Mouse (Mus musculus): ENCODE results near the gene Abcd4. TPM values are rescaled to one million over a fixed set of nuclear protein-coding genes. Genes with fewer than 3 reads are reported as not detected.

Abcd4 gene
- polyA plus RNA-seq (2014; fragmentation: Nextera tagmentation; extraction: Ambion mirVana) = 6.4 and 7.9 TPM in 2 replicates

DNA sequence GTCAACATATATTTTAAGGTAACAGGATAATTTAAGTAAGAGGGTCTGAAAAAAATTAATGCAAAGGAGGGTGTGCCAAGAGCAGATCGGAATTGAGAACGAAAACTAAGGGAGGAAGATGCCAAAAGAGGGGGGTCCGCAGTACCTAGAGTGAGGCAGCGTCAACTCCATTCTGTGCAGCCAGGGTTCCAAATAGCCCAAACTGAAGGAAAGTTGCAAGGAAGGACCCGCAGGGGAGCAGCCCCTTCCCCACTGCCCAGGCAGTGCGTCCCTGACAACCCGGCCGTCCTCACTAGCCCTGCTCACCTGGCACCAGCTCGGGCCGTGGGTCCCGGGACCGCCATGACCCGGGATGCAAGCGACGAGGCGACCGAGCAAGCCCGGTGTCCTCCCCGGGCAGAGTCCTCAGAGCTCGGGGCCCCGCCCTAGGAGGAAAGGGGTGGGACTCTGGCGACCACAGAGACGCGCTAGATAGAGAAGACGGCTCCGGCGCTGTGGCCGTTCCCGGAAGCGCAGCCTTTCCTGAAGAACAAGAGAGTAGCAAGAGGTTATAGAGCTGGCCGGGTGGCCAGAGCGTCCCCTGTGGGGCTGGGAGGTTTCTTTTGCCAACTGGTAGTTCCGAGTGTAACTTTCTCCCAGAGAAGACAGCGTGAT lies at the start of gene Abcd4:
Abcd4 (minus strand) TSS at position 437 of the 654 bp plus-strand sequence.
- H3K9me3 ChIP-seq (ENCODE audit: control insufficient read depth, low read length) = no peaks in the 10 kb centered on the region
- no peaks in the 10 kb centered on the region; the same call in 1 of the 2 replicates for H3K4me1 ChIP-seq (replicated peaks; ENCODE audit: control insufficient read depth, insufficient read depth, low read length)
- under 1% methylated on average over 34 of the region's 34 CpGs for WGBS
- H3K27me3 ChIP-seq (ENCODE audit: control insufficient read depth, insufficient read depth, low read length) = no peaks in the 10 kb centered on the region
- DNase-seq (ENCODE audit: low spot score) (peak; percentile 92), ATAC-seq (ENCODE audit: low FRiP score) (peak; percentile 96)
- peak within 1 kb of the TSS; percentile 42 for H3K4me2 ChIP-seq (replicated peaks; ENCODE audit: low read depth, low read length)
- H3K36me3 ChIP-seq (ENCODE audit: control insufficient read depth, insufficient read depth, low read length) = no peaks in the 10 kb centered on the region
- H3K4me3 ChIP-seq (ENCODE audit: low read depth, low read length) = peak within 1 kb of the TSS; percentile 63
- no peak within 1 kb of the TSS for H3K27ac ChIP-seq (ENCODE audit: low read depth, low read length)
- peak within 1 kb of the TSS; percentile 74 for H3K9ac ChIP-seq (ENCODE audit: low read depth, low read length)

DNA sequence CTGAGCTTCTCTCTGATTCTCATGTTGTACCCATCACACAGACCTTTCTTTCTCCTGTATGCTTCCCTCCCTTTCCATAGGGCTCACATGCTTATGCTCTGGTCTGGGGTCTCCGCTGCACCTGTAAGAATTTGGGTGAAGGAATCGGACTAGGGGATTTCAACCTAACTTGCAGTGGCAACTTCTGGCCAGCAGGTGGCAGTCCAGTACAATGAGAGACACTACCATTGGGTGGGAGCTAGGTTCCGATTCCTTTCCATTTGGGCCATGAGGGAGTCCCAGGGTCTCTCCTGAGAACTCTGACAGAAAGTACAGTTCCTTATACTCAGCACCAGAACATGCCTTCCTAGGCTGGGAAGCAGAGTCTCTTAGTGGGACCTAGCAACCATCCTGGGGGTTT lies 36.7 kb upstream of the Abcd4 start:
- ATAC-seq (ENCODE audit: low FRiP score) (no peak), DNase-seq (ENCODE audit: low spot score) (peak; percentile 83)
- Histone ChIP-seq H3K4me2 (replicated peaks; ENCODE audit: low read depth, low read length) (no peak overlapping the region), H3K4me3 (ENCODE audit: low read depth, low read length) (no peak overlapping the region), H3K4me1 (replicated peaks; ENCODE audit: control insufficient read depth, insufficient read depth, low read length) (no peaks in the 10 kb centered on the region; the same call in 1 of the 2 replicates), H3K9me3 (ENCODE audit: control insufficient read depth, low read length) (no peaks in the 10 kb centered on the region), H3K27ac (ENCODE audit: low read depth, low read length) (no peak overlapping the region), H3K27me3 (ENCODE audit: control insufficient read depth, insufficient read depth, low read length) (no peaks in the 10 kb centered on the region; the same call in 1 of the 2 replicates), H3K36me3 (ENCODE audit: control insufficient read depth, insufficient read depth, low read length) (no peaks in the 10 kb centered on the region), H3K9ac (ENCODE audit: low read depth, low read length) (no peak overlapping the region)
- WGBS = 22% methylated on average over 3 of the region's 3 CpGs

DNA sequence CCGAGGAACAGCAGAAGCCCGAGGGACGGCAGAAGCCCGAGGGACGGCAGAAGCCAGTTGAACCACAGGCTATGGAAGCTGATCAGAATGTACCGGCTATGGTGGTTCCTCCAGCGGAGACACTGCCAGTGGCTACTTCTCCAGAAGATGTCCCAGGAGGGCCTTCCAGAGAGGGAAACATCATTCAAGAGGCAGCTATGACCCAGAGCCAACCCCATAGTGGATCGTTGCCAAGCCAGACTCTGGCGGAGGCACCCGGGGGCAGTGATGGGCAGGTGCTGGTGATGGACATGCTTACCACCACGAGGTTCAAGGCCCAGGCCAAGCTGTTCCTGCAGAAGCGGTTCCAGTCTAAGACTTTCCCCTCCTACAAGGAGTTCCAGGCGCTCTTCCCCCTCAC lies 33.0 kb upstream of the Abcd4 start:
- Histone ChIP-seq H3K36me3 (ENCODE audit: control insufficient read depth, insufficient read depth, low read length) (no peaks in the 10 kb centered on the region), H3K27me3 (ENCODE audit: control insufficient read depth, insufficient read depth, low read length) (no peaks in the 10 kb centered on the region), H3K4me3 (ENCODE audit: low read depth, low read length) (no peak overlapping the region), H3K4me1 (replicated peaks; ENCODE audit: control insufficient read depth, insufficient read depth, low read length) (no peaks in the 10 kb centered on the region; the same call in 1 of the 2 replicates), H3K27ac (ENCODE audit: low read depth, low read length) (no peak overlapping the region), H3K9ac (ENCODE audit: low read depth, low read length) (no peak overlapping the region), H3K4me2 (replicated peaks; ENCODE audit: low read depth, low read length) (no peak overlapping the region), H3K9me3 (ENCODE audit: control insufficient read depth, low read length) (no peaks in the 10 kb centered on the region)
- ATAC-seq (ENCODE audit: low FRiP score) (no peak), DNase-seq (ENCODE audit: low spot score) (no peak)
- 83% methylated on average over 13 of the region's 13 CpGs for WGBS

- H3K4me3 ChIP-seq (ENCODE audit: low read depth, low read length) = no peak within 1 kb of the TSS
- no peak for DNase-seq (ENCODE audit: low spot score)
- WGBS = 4% methylated on average over 9 of the region's 9 CpGs
- no peak within 1 kb of the TSS for H3K9ac ChIP-seq (ENCODE audit: low read depth, low read length)
- H3K36me3 ChIP-seq (ENCODE audit: control insufficient read depth, insufficient read depth, low read length) = no peaks in the 10 kb centered on the region
- H3K27ac ChIP-seq (ENCODE audit: low read depth, low read length) = no peak within 1 kb of the TSS
- peaks cover 36% of the 10 kb centered on the region for H3K27me3 ChIP-seq (ENCODE audit: control insufficient read depth, insufficient read depth, low read length)
- no peak for ATAC-seq (ENCODE audit: low FRiP score)
- H3K4me2 ChIP-seq (replicated peaks; ENCODE audit: low read depth, low read length) = no peak within 1 kb of the TSS
- H3K9me3 ChIP-seq (ENCODE audit: control insufficient read depth, low read length) = no peaks in the 10 kb centered on the region
- H3K4me1 ChIP-seq (replicated peaks; ENCODE audit: control insufficient read depth, insufficient read depth, low read length) = no peaks in the 10 kb centered on the region
Measured at GRCm38 (mm10) chr12:84640654-84641053, 23.4 kb upstream of the Abcd4 start, which contains the start of gene Vrtn. Gene Vrtn (plus strand): TSS chr12:84641019.

DNA sequence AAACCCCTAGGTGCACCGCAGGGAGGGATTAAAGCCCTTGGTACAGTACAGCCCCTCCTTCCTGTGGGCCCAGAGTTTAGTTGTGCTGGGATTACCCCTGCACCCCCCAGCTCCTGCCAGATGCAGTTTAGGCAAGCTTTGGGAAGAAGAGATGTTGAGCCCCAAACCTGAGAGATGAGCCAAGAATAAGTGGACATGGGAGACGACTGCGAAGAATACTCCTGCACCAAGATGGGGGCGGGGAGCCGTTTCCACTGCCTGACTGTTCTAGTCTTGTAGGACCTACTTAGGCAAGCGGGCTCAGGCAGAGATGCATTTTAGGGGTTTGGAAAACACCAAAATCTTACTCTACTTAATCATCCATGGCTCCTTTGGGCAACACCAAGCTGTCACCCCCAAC lies 23.0 kb upstream of the Abcd4 start:
- Histone ChIP-seq H3K4me3 (ENCODE audit: low read depth, low read length) (no peak overlapping the region), H3K4me2 (replicated peaks; ENCODE audit: low read depth, low read length) (no peak overlapping the region), H3K4me1 (replicated peaks; ENCODE audit: control insufficient read depth, insufficient read depth, low read length) (no peaks in the 10 kb centered on the region), H3K27me3 (ENCODE audit: control insufficient read depth, insufficient read depth, low read length) (peaks cover 36% of the 10 kb centered on the region), H3K9ac (ENCODE audit: low read depth, low read length) (no peak overlapping the region), H3K9me3 (ENCODE audit: control insufficient read depth, low read length) (no peaks in the 10 kb centered on the region), H3K27ac (ENCODE audit: low read depth, low read length) (no peak overlapping the region), H3K36me3 (ENCODE audit: control insufficient read depth, insufficient read depth, low read length) (no peaks in the 10 kb centered on the region)
- WGBS = 10% methylated on average over 6 of the region's 6 CpGs
- no peak for ATAC-seq (ENCODE audit: low FRiP score)
- DNase-seq (ENCODE audit: low spot score) = no peak

GRCm38 (mm10) chr12:84631867-84632266 lies 14.7 kb upstream of the Abcd4 start:
- Histone ChIP-seq H3K36me3 (ENCODE audit: control insufficient read depth, insufficient read depth, low read length) (no peaks in the 10 kb centered on the region), H3K4me1 (replicated peaks; ENCODE audit: control insufficient read depth, insufficient read depth, low read length) (no peaks in the 10 kb centered on the region), H3K4me3 (ENCODE audit: low read depth, low read length) (no peak overlapping the region), H3K9me3 (ENCODE audit: control insufficient read depth, low read length) (no peaks in the 10 kb centered on the region), H3K27ac (ENCODE audit: low read depth, low read length) (no peak overlapping the region), H3K27me3 (ENCODE audit: control insufficient read depth, insufficient read depth, low read length) (no peaks in the 10 kb centered on the region), H3K4me2 (replicated peaks; ENCODE audit: low read depth, low read length) (no peak overlapping the region), H3K9ac (ENCODE audit: low read depth, low read length) (no peak overlapping the region)
- DNase-seq (ENCODE audit: low spot score) (no peak), ATAC-seq (ENCODE audit: low FRiP score) (no peak)
- 76% methylated on average over 3 of the region's 3 CpGs for WGBS

GRCm38 (mm10) chr12:84625116-84625515 lies 7.9 kb upstream of the Abcd4 start:
- no peak overlapping the region; the same call in 1 of the 2 replicates for H3K9ac ChIP-seq (ENCODE audit: low read depth, low read length)
- H3K4me2 ChIP-seq (replicated peaks; ENCODE audit: low read depth, low read length) = peak overlapping the region; percentile 12; the same call in 1 of the 2 replicates
- H3K27me3 ChIP-seq (ENCODE audit: control insufficient read depth, insufficient read depth, low read length) = peaks cover 5% of the 10 kb centered on the region; the same call in 1 of the 2 replicates
- H3K4me3 ChIP-seq (ENCODE audit: low read depth, low read length) = no peak overlapping the region
- H3K36me3 ChIP-seq (ENCODE audit: control insufficient read depth, insufficient read depth, low read length) = no peaks in the 10 kb centered on the region
- 2% methylated on average over 9 of the region's 9 CpGs for WGBS
- no peak for ATAC-seq (ENCODE audit: low FRiP score)
- no peak overlapping the region for H3K27ac ChIP-seq (ENCODE audit: low read depth, low read length)
- H3K4me1 ChIP-seq (replicated peaks; ENCODE audit: control insufficient read depth, insufficient read depth, low read length) = no peaks in the 10 kb centered on the region; the same call in 1 of the 2 replicates
- no peaks in the 10 kb centered on the region for H3K9me3 ChIP-seq (ENCODE audit: control insufficient read depth, low read length)
- DNase-seq (ENCODE audit: low spot score) = peak; percentile 39

DNA sequence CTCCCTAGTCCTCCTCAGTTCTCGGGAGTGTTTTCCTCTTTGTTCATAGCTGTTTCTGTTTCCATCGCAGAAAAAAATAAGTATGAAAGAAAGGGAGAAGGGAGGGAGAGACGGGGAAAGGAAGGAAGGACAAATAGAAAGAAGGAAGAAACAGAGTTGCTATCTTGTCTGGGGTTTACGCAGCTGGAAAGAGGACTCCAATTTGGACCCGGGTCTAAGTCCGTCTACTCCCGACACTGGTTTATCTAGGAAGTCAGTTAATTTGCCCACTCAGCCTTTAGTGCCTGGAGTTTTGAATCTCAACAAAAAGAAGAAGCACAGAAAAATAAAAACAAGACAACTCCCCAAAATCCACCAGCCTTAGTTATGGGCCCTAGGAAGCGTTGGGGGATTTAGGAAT lies 7.4 kb upstream of the Abcd4 start:
- Histone ChIP-seq H3K27me3 (ENCODE audit: control insufficient read depth, insufficient read depth, low read length) (peaks cover 5% of the 10 kb centered on the region; the same call in 1 of the 2 replicates), H3K4me3 (ENCODE audit: low read depth, low read length) (no peak overlapping the region), H3K9me3 (ENCODE audit: control insufficient read depth, low read length) (no peaks in the 10 kb centered on the region), H3K36me3 (ENCODE audit: control insufficient read depth, insufficient read depth, low read length) (no peaks in the 10 kb centered on the region), H3K4me2 (replicated peaks; ENCODE audit: low read depth, low read length) (no peak overlapping the region), H3K27ac (ENCODE audit: low read depth, low read length) (no peak overlapping the region), H3K9ac (ENCODE audit: low read depth, low read length) (no peak overlapping the region), H3K4me1 (replicated peaks; ENCODE audit: control insufficient read depth, insufficient read depth, low read length) (no peaks in the 10 kb centered on the region; the same call in 1 of the 2 replicates)
- DNase-seq (ENCODE audit: low spot score) = no peak
- no peak for ATAC-seq (ENCODE audit: low FRiP score)
- 25% methylated on average over 8 of the region's 8 CpGs for WGBS

DNA sequence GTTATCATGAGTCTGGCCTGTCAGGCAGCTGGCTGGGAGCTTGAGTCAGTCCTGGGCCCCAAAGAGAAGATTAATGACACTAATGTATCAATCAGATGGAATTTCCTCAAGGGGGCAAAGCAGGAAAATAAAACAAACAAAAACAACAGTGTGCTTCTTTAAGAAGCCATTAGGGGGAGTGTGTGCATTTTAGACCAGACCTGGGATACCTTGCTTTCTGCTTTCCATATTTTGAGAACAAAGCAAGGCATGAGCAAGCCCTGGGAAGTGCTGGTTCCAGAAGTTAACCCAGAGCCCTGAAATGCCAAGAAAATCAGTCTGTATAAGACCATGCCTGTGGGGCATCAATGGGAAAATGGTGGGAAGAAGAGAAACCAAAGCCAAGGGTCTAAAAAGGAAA lies 3.8 kb upstream of the Abcd4 start:
- DNase-seq (ENCODE audit: low spot score) = peak; percentile 28
- H3K27me3 ChIP-seq (ENCODE audit: control insufficient read depth, insufficient read depth, low read length) = peaks cover 5% of the 10 kb centered on the region; the same call in 1 of the 2 replicates
- H3K4me2 ChIP-seq (replicated peaks; ENCODE audit: low read depth, low read length) = no peak overlapping the region
- ATAC-seq (ENCODE audit: low FRiP score) = no peak
- no peak overlapping the region for H3K9ac ChIP-seq (ENCODE audit: low read depth, low read length)
- no peaks in the 10 kb centered on the region for H3K9me3 ChIP-seq (ENCODE audit: control insufficient read depth, low read length)
- no peak overlapping the region for H3K4me3 ChIP-seq (ENCODE audit: low read depth, low read length)
- no peak overlapping the region for H3K27ac ChIP-seq (ENCODE audit: low read depth, low read length)
- H3K36me3 ChIP-seq (ENCODE audit: control insufficient read depth, insufficient read depth, low read length) = no peaks in the 10 kb centered on the region
- no peaks in the 10 kb centered on the region; the same call in none of the 2 replicates for H3K4me1 ChIP-seq (replicated peaks; ENCODE audit: control insufficient read depth, insufficient read depth, low read length)
